In the genomic region with DNA sequence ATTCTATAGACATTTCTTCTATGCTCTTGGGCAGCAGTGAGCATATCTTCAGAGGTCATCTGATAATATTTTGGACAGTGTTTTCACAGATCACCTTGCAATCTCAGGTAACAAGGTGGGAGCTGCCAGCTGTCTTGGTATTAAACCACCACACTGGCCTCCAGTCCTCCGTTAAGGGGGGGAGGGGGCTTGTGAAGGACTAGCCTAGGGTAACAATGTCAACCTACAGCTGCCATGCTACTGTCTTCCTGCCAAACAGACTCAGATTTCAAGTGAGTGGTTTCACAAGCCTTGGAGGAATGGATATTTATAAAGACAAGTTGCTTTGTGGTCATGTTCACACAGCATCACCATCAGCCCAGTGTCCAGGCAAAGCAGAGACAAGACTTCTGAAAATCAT, we compare ENCODE assay signal across 33 mouse cellular contexts.
"Had no signal": no experiment of that assay in that cellular context is flagged by ENCODE, and none has a peak within 500 bp of the region (broad histone marks: within the 10 kb centered on the region; RNA-seq: fewer than 3 reads in every experiment).

No protein-coding gene starts in this region.

- H3K36me3 ChIP-seq: heart, embryonic 10.5 days; heart, embryonic 12.5 days; heart, embryonic 13.5 days; heart, embryonic 15.5 days; hindbrain, embryonic 10.5 days; hindbrain, embryonic 12.5 days; hindbrain, embryonic 13.5 days; hindbrain, embryonic 15.5 days; intestine, embryonic 15.5 days; kidney, embryonic 15.5 days had no signal

- DNase-seq: heart, postnatal 10 days; heart, postnatal 14 days; heart, postnatal 36 days; heart, postnatal 4 days; kidney, adult 11 months; kidney, adult 18-20 months; kidney, adult 2 months; kidney, adult 8-10 months; kidney, adult 9 months; kidney, postnatal 10 days; kidney, postnatal 14 days; kidney, postnatal 36 days; kidney, postnatal 4 days; layer of hippocampus, adult 9-11 months; layer of hippocampus, postnatal 36 days had no signal

- H3K4me3 ChIP-seq: heart, embryonic 10.5 days; heart, embryonic 12.5 days; heart, embryonic 13.5 days; heart, embryonic 15.5 days; hindbrain, embryonic 10.5 days; hindbrain, embryonic 12.5 days; hindbrain, embryonic 13.5 days; hindbrain, embryonic 15.5 days; intestine, embryonic 15.5 days; kidney, embryonic 15.5 days had no signal

- H3K27ac ChIP-seq: heart, embryonic 10.5 days; heart, embryonic 13.5 days; heart, embryonic 15.5 days; hindbrain, embryonic 10.5 days; hindbrain, embryonic 12.5 days; hindbrain, embryonic 13.5 days; hindbrain, embryonic 14.5 days; hindbrain, embryonic 15.5 days; hindbrain, postnatal 0 days; intestine, embryonic 15.5 days; kidney, embryonic 15.5 days; kidney, postnatal 0 days had no signal

- H3K4me2 ChIP-seq: heart, embryonic 11.5 days; heart, embryonic 12.5 days; heart, embryonic 13.5 days; heart, embryonic 15.5 days; hindbrain, embryonic 12.5 days; hindbrain, embryonic 13.5 days; hindbrain, embryonic 14.5 days; hindbrain, embryonic 15.5 days; intestine, embryonic 15.5 days; kidney, embryonic 15.5 days had no signal

- H3K27me3 ChIP-seq: heart, embryonic 12.5 days; heart, embryonic 13.5 days; heart, embryonic 15.5 days; hindbrain, embryonic 12.5 days; hindbrain, embryonic 13.5 days; hindbrain, embryonic 15.5 days; intestine, embryonic 15.5 days; kidney, embryonic 15.5 days had no signal

- ATAC-seq: hindbrain, embryonic 16.5 days; hindbrain, postnatal 0 days; inflammation-experienced regulatory T-cells, adult 6 months; intestine, embryonic 15.5 days; intestine, embryonic 16.5 days; intestine, postnatal 0 days had no signal
